Mouse (Mus musculus) G1E (cell line): ENCODE results near the gene Ascl5. TPM values are rescaled to one million over a fixed set of nuclear protein-coding genes. Genes with fewer than 3 reads are reported as not detected.

Experiments
- ATAC-seq: 2 replicates; pipeline ENCODE4 v1.8.0; 2016; ENCODE audit warnings: mild to moderate bottlenecking; ENCODE audit not compliant: insufficient number of reproducible peaks, poor library complexity, low FRiP score, severe bottlenecking; ENCODE audit errors: extremely low read depth
- DNase-seq: peaks from one replicate; pipeline ENCODE4 v3.0.0; 2012; ENCODE audit warnings: low spot score
- H3K27me3 ChIP-seq: 2 replicates; pipeline ENCODE4 v1.6.1; 2012; ENCODE audit warnings: mild to moderate bottlenecking, low read length, inconsistent platforms; ENCODE audit not compliant: insufficient read depth
- H3K36me3 ChIP-seq: replicated peaks from 2 replicates; pipeline ENCODE3; 2012; ENCODE audit warnings: mild to moderate bottlenecking, inconsistent platforms
- H3K4me1 ChIP-seq: 2 replicates; pipeline ENCODE4 v1.6.1; 2012; ENCODE audit warnings: low read depth, low read length, inconsistent platforms, mixed read lengths; ENCODE audit not compliant: insufficient read depth
- H3K4me3 ChIP-seq: 2 replicates; pipeline ENCODE4 v1.5.1; 2012; ENCODE audit warnings: low read depth, mild to moderate bottlenecking, inconsistent platforms, low read length, moderate library complexity, mixed read lengths
- H3K9me3 ChIP-seq: replicated peaks from 2 replicates; pipeline ENCODE4 v1.6.1; 2012; ENCODE audit warnings: inconsistent platforms
- CTCF ChIP-seq: IDR thresholded peaks from 2 replicates; pipeline ENCODE4 v1.5.1; 2012; ENCODE audit warnings: low read depth, low read length, inconsistent platforms, mixed read lengths
- GATA1 ChIP-seq: IDR thresholded peaks from 2 replicates; pipeline ENCODE4 v1.6.1; 2012; ENCODE audit warnings: borderline replicate concordance, low read length, inconsistent platforms, mixed read lengths
- GATA2 ChIP-seq: IDR thresholded peaks from 2 replicates; pipeline ENCODE4 v1.6.1; 2012; ENCODE audit warnings: low read depth, low read length, inconsistent platforms, borderline replicate concordance
- POLR2AphosphoS5 ChIP-seq: IDR thresholded peaks from 2 replicates; pipeline ENCODE4 v1.6.1; 2012; ENCODE audit warnings: low read depth, low read length, inconsistent platforms; ENCODE audit not compliant: insufficient replicate concordance
- TAL1 ChIP-seq: conservative IDR thresholded peaks from 2 replicates; pipeline ENCODE4 v1.6.1; 2012; ENCODE audit warnings: low read depth, low read length, inconsistent platforms, mixed read lengths
- polyA plus RNA-seq: library from polyadenylated mRNA; stranded (reverse); fragments of >175 nt; gene quantifications from 2 replicates; pipeline ENCODE4 v1.2.3, GENCODE M21; 2012
- total RNA-seq, 2 experiments: library from RNA; stranded (forward) in 1 of 2; stranded (reverse) in 1 of 2; fragments of 200-1000 nt in 1 of 2; fragments of >200 nt in 1 of 2; fragmentation: Nextera tagmentation in 1 of 2; gene quantifications; 2 replicates each; pipeline ENCODE4 v1.2.3; 2014 to 2017

Ascl5 gene
- total RNA-seq (2014; fragmentation: Nextera tagmentation) (not detected in 2 replicates), total RNA-seq (2017) (not detected in 2 replicates), polyA plus RNA-seq (0.25 TPM in 1 of 2 replicates, not detected in the other)

GRCm38 (mm10) chr1:136050312-136051012 lies at the start of gene Ascl5:
Ascl5 (plus strand) TSS chr1:136050804.
- H3K9me3 ChIP-seq: peaks cover 5% of the 10 kb centered on the region
- DNase-seq: no peak
- H3K4me3 ChIP-seq: peak within 1 kb of the TSS; percentile 21; the same call in 1 of the 2 replicates
- no peak for TF ChIP-seq POLR2AphosphoS5
- no peak for TF ChIP-seq CTCF
- no peak for TF ChIP-seq GATA1
- no peak for TF ChIP-seq TAL1
- no peak for TF ChIP-seq GATA2
- ATAC-seq: no peak
- H3K4me1 ChIP-seq: peaks cover 59% of the 10 kb centered on the region
- peaks cover 66% of the 10 kb centered on the region for H3K27me3 ChIP-seq
- no peaks in the 10 kb centered on the region for H3K36me3 ChIP-seq

- Histone ChIP-seq H3K4me1 (peaks cover 11% of the 10 kb centered on the region), H3K4me3 (no peak overlapping the region), H3K9me3 (0 out of 2 replicates have a peak, but pooled peaks cover 2% of the 10 kb centered on the region), H3K27me3 (peaks cover 54% of the 10 kb centered on the region), H3K36me3 (no peaks in the 10 kb centered on the region)
- TF ChIP-seq GATA1 (no peak), TAL1 (no peak), CTCF (no peak), POLR2AphosphoS5 (no peak), GATA2 (no peak)
- ATAC-seq (no peak), DNase-seq (no peak)
Observed at GRCm38 (mm10) chr1:136001438-136001837, 49.2 kb upstream of the Ascl5 start.

- H3K9me3 ChIP-seq: 0 out of 2 replicates have a peak, but pooled peaks cover 5% of the 10 kb centered on the region
- no peak for TF ChIP-seq CTCF
- no peak for TF ChIP-seq GATA2
- no peak for TF ChIP-seq POLR2AphosphoS5
- TF ChIP-seq GATA1: no peak
- TF ChIP-seq TAL1: no peak
- H3K4me3 ChIP-seq: no peak within 1 kb of the TSS; the same call in 1 of the 2 replicates
- DNase-seq: no peak
- ATAC-seq: no peak
- H3K4me1 ChIP-seq: peaks cover 42% of the 10 kb centered on the region
- H3K27me3 ChIP-seq: peaks cover 26% of the 10 kb centered on the region
- H3K36me3 ChIP-seq: no peaks in the 10 kb centered on the region
Observed at GRCm38 (mm10) chr1:136006292-136006748, 44.3 kb upstream of the Ascl5 start, which contains the start of gene Igfn1. Igfn1 (minus strand) TSS chr1:136006342.

GRCm38 (mm10) chr1:136007211-136008158 lies 43.1 kb upstream of the Ascl5 start, which contains the start of gene Tmem9:
Tmem9 (plus strand) TSS chr1:136008150.
- peak; percentile 82 for DNase-seq
- peaks cover 17% of the 10 kb centered on the region for H3K27me3 ChIP-seq
- peaks cover 52% of the 10 kb centered on the region for H3K4me1 ChIP-seq
- TF ChIP-seq GATA1 (no peak), TAL1 (0 out of 2 replicates have a peak, but pooled peaks have one; percentile 8)
- H3K4me3 ChIP-seq: peak within 1 kb of the TSS; percentile 67
- no peaks in the 10 kb centered on the region for H3K36me3 ChIP-seq
- peak; percentile 92 for ATAC-seq
- 0 out of 2 replicates have a peak, but pooled peaks cover 2% of the 10 kb centered on the region for H3K9me3 ChIP-seq

GRCm38 (mm10) chr1:136008159-136008533 lies 42.5 kb upstream of the Ascl5 start:
- peak; percentile 47 for ATAC-seq
- 0 out of 2 replicates have a peak, but pooled peaks cover 2% of the 10 kb centered on the region for H3K9me3 ChIP-seq
- peak; percentile 42 for DNase-seq
- TF ChIP-seq GATA2 (no peak), TAL1 (no peak), GATA1 (no peak), CTCF (no peak), POLR2AphosphoS5 (no peak)
- peak overlapping the region; percentile 67 for H3K4me3 ChIP-seq
- peaks cover 13% of the 10 kb centered on the region for H3K27me3 ChIP-seq
- no peaks in the 10 kb centered on the region for H3K36me3 ChIP-seq
- H3K4me1 ChIP-seq: peaks cover 57% of the 10 kb centered on the region

GRCm38 (mm10) chr1:136010247-136010646 lies 40.4 kb upstream of the Ascl5 start:
- Histone ChIP-seq H3K27me3 (peaks cover 11% of the 10 kb centered on the region; the same call in 1 of the 2 replicates), H3K36me3 (no peaks in the 10 kb centered on the region), H3K9me3 (0 out of 2 replicates have a peak, but pooled peaks cover 2% of the 10 kb centered on the region), H3K4me3 (no peak overlapping the region), H3K4me1 (peaks cover 73% of the 10 kb centered on the region)
- DNase-seq: no peak
- ATAC-seq: no peak
- TF ChIP-seq CTCF (no peak), POLR2AphosphoS5 (no peak), GATA2 (no peak), TAL1 (no peak), GATA1 (no peak)
